Comparison of ENCODE assay signal across 16 mouse cellular contexts in genomic region chr2:37722674-37723465, GRCm38 (mm10). TPM values are rescaled to one million over a fixed set of nuclear protein-coding genes. Genes with fewer than 3 reads are reported as not detected.
DNase-seq lines count a peak whose midpoint lies in the region; ATAC-seq and TF ChIP-seq lines count a peak whose summit lies in the region.
"Had no signal": no experiment of that assay in that cellular context is flagged by ENCODE, and none has a peak within 500 bp of the region (broad histone marks: within the 10 kb centered on the region; RNA-seq: fewer than 3 reads in every experiment).

No protein-coding gene starts in this region.

- H3K9me3 ChIP-seq in forebrain, embryonic 14.5 days (replicated peaks; ENCODE audit: control insufficient read depth, low read length) = no peaks in the 10 kb centered on the region
- no peaks in the 10 kb centered on the region for H3K9me3 ChIP-seq in forebrain, embryonic 12.5 days
- no peaks in the 10 kb centered on the region for H3K9me3 ChIP-seq in midbrain, embryonic 13.5 days
- H3K9me3 ChIP-seq in liver, embryonic 11.5 days (ENCODE audit: control insufficient read depth, low read length) = no peaks in the 10 kb centered on the region
- H3K9me3 ChIP-seq: liver, embryonic 15.5 days; neural tube, embryonic 13.5 days had no signal

- no peaks in the 10 kb centered on the region; the same call in 1 of the 2 replicates for H3K4me1 ChIP-seq in forebrain, embryonic 14.5 days (ENCODE audit: control insufficient read depth, insufficient read depth, low read length)
- peaks cover 13% of the 10 kb centered on the region for H3K4me1 ChIP-seq in forebrain, embryonic 12.5 days
- H3K4me1 ChIP-seq in midbrain, embryonic 13.5 days (replicated peaks) = peaks cover 18% of the 10 kb centered on the region
- no peaks in the 10 kb centered on the region for H3K4me1 ChIP-seq in liver, embryonic 11.5 days (replicated peaks; ENCODE audit: control insufficient read depth, insufficient read depth, low read length)
- H3K4me1 ChIP-seq: liver, embryonic 15.5 days had no signal

- WGBS in forebrain, embryonic 14.5 days = 83% methylated on average over 14 of the region's 14 CpGs
- WGBS in forebrain, embryonic 12.5 days = 87% methylated on average over 14 of the region's 14 CpGs
- 78% methylated on average over 14 of the region's 14 CpGs for WGBS in midbrain, embryonic 13.5 days
- WGBS in liver, embryonic 11.5 days = 80% methylated on average over 14 of the region's 14 CpGs

- H3K27ac ChIP-seq in forebrain, embryonic 14.5 days (ENCODE audit: low read depth, low read length) = peak overlapping the region; percentile 61; the same call in 1 of the 2 replicates
- no peak overlapping the region for H3K27ac ChIP-seq in forebrain, embryonic 12.5 days
- H3K27ac ChIP-seq in midbrain, embryonic 13.5 days = peak overlapping the region; percentile 80
- no peak overlapping the region for H3K27ac ChIP-seq in liver, embryonic 11.5 days (ENCODE audit: low read depth, low read length)
- H3K27ac ChIP-seq in gastrocnemius, adult 2 months = no peak overlapping the region
- H3K27ac ChIP-seq: liver, embryonic 15.5 days; neural tube, embryonic 13.5 days had no signal

- no peak overlapping the region for H3K4me2 ChIP-seq in forebrain, embryonic 14.5 days (ENCODE audit: low read length)
- no peak overlapping the region for H3K4me2 ChIP-seq in forebrain, embryonic 12.5 days
- H3K4me2 ChIP-seq in midbrain, embryonic 13.5 days (replicated peaks) = no peak overlapping the region
- H3K4me2 ChIP-seq in liver, embryonic 11.5 days = no peak overlapping the region
- H3K4me2 ChIP-seq: heart, embryonic 11.5 days; liver, embryonic 15.5 days; neural tube, embryonic 13.5 days had no signal

- ATAC-seq in forebrain, embryonic 14.5 days = peak; percentile 44; the same call in 1 of the 2 replicates
- ATAC-seq in forebrain, embryonic 12.5 days (ENCODE audit: low FRiP score) = no peak
- ATAC-seq in midbrain, embryonic 13.5 days = peak; percentile 88
- no peak for ATAC-seq in liver, embryonic 11.5 days (replicated peaks; ENCODE audit: low FRiP score)

- H3K36me3 ChIP-seq in forebrain, embryonic 14.5 days (ENCODE audit: control insufficient read depth, insufficient read depth, low read length) = no peaks in the 10 kb centered on the region
- H3K36me3 ChIP-seq in forebrain, embryonic 12.5 days (replicated peaks) = no peaks in the 10 kb centered on the region
- no peaks in the 10 kb centered on the region for H3K36me3 ChIP-seq in midbrain, embryonic 13.5 days
- no peaks in the 10 kb centered on the region for H3K36me3 ChIP-seq in liver, embryonic 11.5 days (ENCODE audit: control insufficient read depth, insufficient read depth, low read length)
- H3K36me3 ChIP-seq: liver, embryonic 15.5 days; neural tube, embryonic 13.5 days had no signal

- no peaks in the 10 kb centered on the region for H3K27me3 ChIP-seq in forebrain, embryonic 14.5 days (replicated peaks; ENCODE audit: control insufficient read depth, insufficient read depth, low read length)
- no peaks in the 10 kb centered on the region for H3K27me3 ChIP-seq in forebrain, embryonic 12.5 days
- no peaks in the 10 kb centered on the region for H3K27me3 ChIP-seq in midbrain, embryonic 13.5 days
- no peaks in the 10 kb centered on the region for H3K27me3 ChIP-seq in liver, embryonic 11.5 days (replicated peaks; ENCODE audit: control insufficient read depth, insufficient read depth, low read length)
- H3K27me3 ChIP-seq: liver, embryonic 15.5 days; neural tube, embryonic 13.5 days had no signal

- peak; percentile 11 for DNase-seq in forebrain, embryonic 14.5 days (ENCODE audit: low spot score)
- peak; percentile 16 for DNase-seq in retina, postnatal 1 day
- no peak for DNase-seq in retina, embryonic 14.5 days (ENCODE audit: low spot score)
- peak; percentile 51 for DNase-seq in thymus, postnatal 4 days
- DNase-seq in liver, embryonic 11.5 days (ENCODE audit: low spot score) = no peak
- DNase-seq in gastrocnemius, adult 2 months = no peak
- DNase-seq: adrenal gland, adult 2 months; cerebellum, adult 9-10 months; gastrocnemius, postnatal 10 days had no signal

- intact Hi-C loops in gastrocnemius, adult 2 months (cut with DNase I) = no loop called here

- no peak for TF ChIP-seq CTCF in gastrocnemius, adult 2 months (IDR thresholded peaks at IDR 0.05)

- H3K9ac ChIP-seq in forebrain, embryonic 14.5 days (ENCODE audit: low read length) = no peak overlapping the region
- H3K9ac ChIP-seq in forebrain, embryonic 12.5 days = no peak overlapping the region
- no peak overlapping the region for H3K9ac ChIP-seq in midbrain, embryonic 13.5 days (replicated peaks)
- no peak overlapping the region for H3K9ac ChIP-seq in liver, embryonic 11.5 days (ENCODE audit: low read depth, low read length)
- H3K9ac ChIP-seq: liver, embryonic 15.5 days; neural tube, embryonic 13.5 days had no signal

- no peak overlapping the region for H3K4me3 ChIP-seq in forebrain, embryonic 14.5 days (ENCODE audit: low read depth, low read length)
- H3K4me3 ChIP-seq in forebrain, embryonic 12.5 days (replicated peaks) = no peak overlapping the region
- H3K4me3 ChIP-seq in midbrain, embryonic 13.5 days (replicated peaks) = no peak overlapping the region
- H3K4me3 ChIP-seq in liver, embryonic 11.5 days (ENCODE audit: low read depth, low read length) = no peak overlapping the region
- H3K4me3 ChIP-seq in gastrocnemius, adult 2 months = no peak overlapping the region
- H3K4me3 ChIP-seq: erythroblast, embryonic 14.5 days; liver, embryonic 15.5 days; neural tube, embryonic 13.5 days had no signal

RNA-seq across cellular contexts. Expression of gene Strbp, which starts 19.2 kb away (rescaled TPM):
- polyA plus RNA-seq in forebrain, embryonic 14.5 days (2014; fragmentation: Nextera tagmentation; extraction: Ambion mirVana) = 114 and 133 TPM in 2 replicates
- polyA plus RNA-seq in forebrain, embryonic 12.5 days (2016; fragmentation: Nextera tagmentation; extraction: Ambion mirVana) = 112 and 118 TPM in 2 replicates
- 118 and 123 TPM in 2 replicates for polyA plus RNA-seq in midbrain, embryonic 13.5 days (2015; fragmentation: Nextera tagmentation; extraction: Ambion mirVana)
- 37.2 and 38.8 TPM in 2 replicates for polyA plus RNA-seq in liver, embryonic 11.5 days (2014; fragmentation: Nextera tagmentation; extraction: Ambion mirVana)
- 10 to 100 TPM; 20.1 to 22.4 TPM for total RNA-seq in gastrocnemius, adult 2 months (2021)

RNA-seq across cellular contexts. Expression of gene Crb2, which starts 53.2 kb away (rescaled TPM):
- polyA plus RNA-seq in forebrain, embryonic 14.5 days (2014; fragmentation: Nextera tagmentation; extraction: Ambion mirVana) = 4.0 and 4.2 TPM in 2 replicates
- polyA plus RNA-seq in forebrain, embryonic 12.5 days (2016; fragmentation: Nextera tagmentation; extraction: Ambion mirVana) = 24.8 and 24.9 TPM in 2 replicates
- polyA plus RNA-seq in midbrain, embryonic 13.5 days (2015; fragmentation: Nextera tagmentation; extraction: Ambion mirVana) = 8.5 and 10.3 TPM in 2 replicates
- 4.8 and 5.0 TPM in 2 replicates for polyA plus RNA-seq in liver, embryonic 11.5 days (2014; fragmentation: Nextera tagmentation; extraction: Ambion mirVana)
- not detected for total RNA-seq in gastrocnemius, adult 2 months (2021)
- total RNA-seq: hematopoietic stem cell, adult 5-6 weeks had no signal
- polyA plus RNA-seq: erythroblast, embryonic 14.5 days had no signal

Comparison
In these comparisons a context has a peak if more than half of its experiments do, and no peak if none do; other contexts are left out.
1. ATAC-seq: peak in forebrain, embryonic 14.5 days (single experiment) and midbrain, embryonic 13.5 days (single experiment); none in forebrain, embryonic 12.5 days (single experiment) and liver, embryonic 11.5 days (single experiment).
2. DNase-seq: peak in forebrain, embryonic 14.5 days (single experiment), retina, postnatal 1 day (single experiment) and thymus, postnatal 4 days (single experiment); none in retina, embryonic 14.5 days (single experiment), liver, embryonic 11.5 days (single experiment) and gastrocnemius, adult 2 months (single experiment).
3. H3K27ac ChIP-seq: peak in forebrain, embryonic 14.5 days (single experiment) and midbrain, embryonic 13.5 days (single experiment); none in forebrain, embryonic 12.5 days (single experiment), liver, embryonic 11.5 days (single experiment) and gastrocnemius, adult 2 months (single experiment).